Mouse (Mus musculus): ENCODE data around the gene Pfpl.

GRCm38 (mm10) chr19:12427605-12428004, at the start of gene Pfpl:
- no peak for TF ChIP-seq ZC3H11A (IDR thresholded peaks at IDR 0.05; ENCODE audit: borderline replicate concordance, low read depth, low read length)
- TF ChIP-seq MAFK (IDR thresholded peaks at IDR 0.05; ENCODE audit: insufficient read depth, low read depth, low read length) = no peak

Measured in ES-E14 (cell line).